Mouse (Mus musculus) heart, adult 2 months (tissue): ENCODE data around the gene Cdk9.

Source experiments
- CTCF ChIP-seq: fragments of 200-600 bp; IDR thresholded peaks from 2 replicates; pipeline ENCODE4 v1.8.1; 2022; ENCODE audit warnings: antibody characterized with exemption, mild to moderate bottlenecking, moderate library complexity
- EP300 ChIP-seq: fragments of 200-500 bp; IDR thresholded peaks from 2 replicates; pipeline ENCODE4 v1.6.1; 2011; ENCODE audit warnings: low read depth, low read length, control low read depth; ENCODE audit not compliant: insufficient read depth
- POLR2A ChIP-seq: fragments of 200-500 bp; IDR thresholded peaks from 2 replicates; pipeline ENCODE4 v1.6.1; 2011; ENCODE audit warnings: mild to moderate bottlenecking, low read depth, low read length, control low read depth; ENCODE audit not compliant: insufficient read depth

- TF ChIP-seq CTCF: no peak
- TF ChIP-seq POLR2A: no peak
- TF ChIP-seq EP300: no peak
These were observed 18.2 kb downstream of the Cdk9 start for GRCm38 (mm10) chr2:32694691-32695090.
